Mouse (Mus musculus): ENCODE data around the gene Pgk1.

Gene Pgk1

GRCm38 (mm10) chrX:106219171-106220032 lies 32.5 kb downstream of the Pgk1 start:
- DNase-seq (ENCODE audit: low spot score), result peak; percentile 79

- no peak for DNase-seq (ENCODE audit: low spot score)
Observed at GRCm38 (mm10) chrX:106221058-106221457, 34.2 kb downstream of the Pgk1 start, which contains the start of gene Taf9b. Taf9b (minus strand) TSS chrX:106221158.
